Mouse (Mus musculus) forebrain, embryonic 10.5 days (tissue): ENCODE data around the gene Cdt1. TPM values are rescaled to one million over a fixed set of nuclear protein-coding genes. Genes with fewer than 3 reads are reported as not detected.
A peak's percentile ranks its signal among the peaks of the same experiment; 100 is the strongest.

Experiments used
- DNase-seq: peaks from one replicate; pipeline ENCODE4 v3.0.0-alpha.2; 2017; ENCODE audit warnings: low spot score; ENCODE audit errors: extremely low spot score
- H3K27ac ChIP-seq: fragments of 300-500 bp; sonication (generic); 2 replicates; pipeline ENCODE4 v1.5.1; 2016; ENCODE audit warnings: mild to moderate bottlenecking
- H3K27me3 ChIP-seq: fragments of 300-500 bp; sonication (generic); 2 replicates; pipeline ENCODE4 v1.6.1; 2016; ENCODE audit warnings: mild to moderate bottlenecking; ENCODE audit not compliant: poor library complexity, severe bottlenecking
- H3K36me3 ChIP-seq: fragments of 300-500 bp; sonication (generic); replicated peaks from 2 replicates; pipeline ENCODE4 v1.6.1; 2016; ENCODE audit warnings: mild to moderate bottlenecking, moderate library complexity
- H3K4me1 ChIP-seq: fragments of 300-500 bp; sonication (generic); 2 replicates; pipeline ENCODE4 v1.6.1; 2016
- H3K4me3 ChIP-seq: fragments of 300-500 bp; sonication (generic); 2 replicates; pipeline ENCODE4 v1.5.1; 2016; ENCODE audit warnings: mild to moderate bottlenecking, moderate library complexity
- H3K9me3 ChIP-seq: fragments of 300-500 bp; sonication (generic); 2 replicates; pipeline ENCODE4 v1.6.1; 2016; ENCODE audit warnings: mild to moderate bottlenecking, moderate library complexity
- WGBS: fragments of 180-500 bp; shearing (Covaris S2); methylation state at CpG from one replicate; pipeline ENCODE4 v1.1.7; 2016; 5-methylcytosine and 5-hydroxymethylcytosine counted together
- polyA plus RNA-seq: library from polyadenylated mRNA; unstranded; fragments of >200 nt; fragmentation: Nextera tagmentation; extraction: Ambion mirVana; gene quantifications from 2 replicates; pipeline ENCODE4 v1.2.1, GENCODE M21; 2016

Gene Cdt1
- 73.2 and 79.8 TPM in 2 replicates for polyA plus RNA-seq

DNA sequence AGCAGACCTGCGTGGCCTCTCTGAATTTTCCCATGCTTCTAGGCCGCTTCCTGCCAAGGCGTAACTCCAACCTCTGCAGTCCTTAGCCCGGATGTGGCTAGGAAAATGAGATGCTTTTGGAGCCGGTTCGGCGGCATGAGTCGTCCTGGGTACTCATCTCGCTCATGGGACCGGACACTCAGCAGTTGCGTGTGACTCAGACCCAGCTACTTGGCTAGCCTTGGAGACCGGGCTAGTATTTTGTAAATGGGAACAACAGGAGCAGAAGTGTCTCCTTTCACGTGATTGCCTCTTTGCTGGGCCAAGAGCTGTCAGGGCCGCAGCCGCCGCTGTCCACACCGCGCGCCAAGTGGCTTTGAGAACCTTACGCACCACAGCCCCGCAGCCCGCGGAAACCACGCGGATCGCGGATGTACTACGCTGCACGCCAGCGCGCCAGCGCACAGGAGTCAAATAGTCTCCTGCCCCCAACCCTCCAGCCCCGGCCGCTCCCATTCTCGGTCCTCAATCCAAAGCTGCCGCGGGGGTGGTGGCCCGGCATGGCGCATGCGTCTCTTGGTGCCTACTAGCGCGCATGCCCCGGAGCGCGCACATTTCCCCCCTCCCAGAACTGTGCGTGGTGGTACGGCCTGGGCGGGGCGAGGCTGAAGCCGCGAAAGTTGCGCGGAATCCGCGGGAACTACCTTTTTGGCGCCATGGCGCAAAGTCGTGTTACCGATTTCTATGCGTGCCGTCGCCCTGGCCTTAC is at the start of gene Cdt1:
Gene Cdt1, plus strand, starts transcription at position 655 of the 748 bp plus-strand sequence.
- H3K27ac ChIP-seq = peak within 1 kb of the TSS; percentile 99
- peaks cover 43% of the 10 kb centered on the region for H3K36me3 ChIP-seq
- 1% methylated on average over 62 of the region's 62 CpGs for WGBS
- H3K4me1 ChIP-seq = peaks cover 53% of the 10 kb centered on the region
- H3K9me3 ChIP-seq = peaks cover 7% of the 10 kb centered on the region; the same call in 1 of the 2 replicates
- H3K4me3 ChIP-seq = peak within 1 kb of the TSS; percentile 96
- no peaks in the 10 kb centered on the region for H3K27me3 ChIP-seq
- DNase-seq = peak; percentile 98

DNA sequence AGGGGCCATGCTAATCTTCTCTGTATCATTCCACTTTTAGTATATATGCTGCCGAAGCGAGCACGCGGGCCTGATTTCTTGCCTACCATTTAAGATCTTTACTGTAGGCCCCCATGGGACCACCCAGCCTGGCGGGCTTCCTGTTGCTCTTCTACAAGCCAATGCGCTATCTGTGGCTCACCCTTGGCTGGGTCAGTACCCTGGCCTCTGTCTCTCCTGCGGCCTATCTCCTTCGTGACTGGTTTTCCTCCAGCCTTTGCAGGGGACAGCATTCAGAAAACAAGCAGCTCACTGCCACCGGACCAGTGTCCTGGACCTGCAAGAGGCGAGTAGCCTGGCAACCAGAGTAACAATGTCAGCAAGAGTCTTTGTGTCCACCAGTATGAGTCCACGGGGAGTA is 47.2 kb upstream of the Cdt1 start:
- WGBS = 80% methylated on average over 11 of the region's 11 CpGs
- H3K27ac ChIP-seq = peak overlapping the region; percentile 65
- no peaks in the 10 kb centered on the region for H3K9me3 ChIP-seq
- H3K4me1 ChIP-seq = peaks cover 75% of the 10 kb centered on the region
- no peak overlapping the region for H3K4me3 ChIP-seq
- H3K36me3 ChIP-seq = no peaks in the 10 kb centered on the region
- no peak for DNase-seq
- H3K27me3 ChIP-seq = peaks cover 5% of the 10 kb centered on the region; the same call in 1 of the 2 replicates

DNA sequence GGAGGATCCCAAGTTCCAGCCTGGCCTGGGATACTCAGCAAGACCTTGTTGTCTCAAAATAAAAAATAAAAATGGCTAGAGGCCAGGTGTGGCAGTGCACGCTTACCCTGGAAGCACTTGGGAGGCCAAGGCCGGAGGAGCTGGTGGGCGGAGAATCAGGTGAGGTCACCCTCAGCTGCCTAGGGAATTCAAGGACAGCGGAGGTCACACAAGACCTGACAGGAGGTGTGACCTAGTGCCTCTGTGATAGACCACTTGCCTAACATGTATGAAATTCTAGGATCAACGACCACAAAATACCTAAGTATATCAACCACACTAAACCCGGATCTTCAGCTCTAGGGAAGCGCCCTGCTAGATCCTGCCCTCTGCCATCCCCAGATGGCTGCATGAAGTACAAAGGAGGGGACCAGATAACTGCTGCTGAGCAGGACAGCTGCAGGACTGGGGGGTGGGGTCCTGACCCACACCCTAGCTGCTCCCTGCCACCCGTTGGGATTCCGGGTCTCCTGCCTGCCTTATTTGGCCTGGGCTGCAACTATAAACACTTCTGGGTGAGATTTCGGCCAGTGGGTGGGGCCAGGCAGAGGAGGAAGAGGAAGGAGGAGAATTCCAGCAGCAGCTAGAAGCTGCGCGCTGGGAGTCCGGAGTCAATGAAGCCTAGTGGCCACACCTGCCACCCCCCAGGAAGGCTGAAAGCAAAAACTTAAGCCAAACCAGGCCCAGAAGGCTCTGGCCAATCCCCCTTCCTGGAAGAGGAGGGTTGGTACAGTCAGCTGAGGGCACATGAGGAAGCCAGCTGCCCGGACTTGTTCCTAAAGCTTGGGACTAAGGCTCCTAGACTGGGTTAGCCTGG is 44.8 kb upstream of the Cdt1 start:
- 0 out of 2 replicates have a peak, but pooled peaks cover 2% of the 10 kb centered on the region for H3K9me3 ChIP-seq
- 63% methylated on average over 14 of the region's 14 CpGs for WGBS
- peak overlapping the region; percentile 66 for H3K27ac ChIP-seq
- H3K27me3 ChIP-seq = peaks cover 5% of the 10 kb centered on the region; the same call in 1 of the 2 replicates
- no peak for DNase-seq
- peak overlapping the region; percentile 13; the same call in 1 of the 2 replicates for H3K4me3 ChIP-seq
- H3K4me1 ChIP-seq = peaks cover 75% of the 10 kb centered on the region
- H3K36me3 ChIP-seq = no peaks in the 10 kb centered on the region

DNA sequence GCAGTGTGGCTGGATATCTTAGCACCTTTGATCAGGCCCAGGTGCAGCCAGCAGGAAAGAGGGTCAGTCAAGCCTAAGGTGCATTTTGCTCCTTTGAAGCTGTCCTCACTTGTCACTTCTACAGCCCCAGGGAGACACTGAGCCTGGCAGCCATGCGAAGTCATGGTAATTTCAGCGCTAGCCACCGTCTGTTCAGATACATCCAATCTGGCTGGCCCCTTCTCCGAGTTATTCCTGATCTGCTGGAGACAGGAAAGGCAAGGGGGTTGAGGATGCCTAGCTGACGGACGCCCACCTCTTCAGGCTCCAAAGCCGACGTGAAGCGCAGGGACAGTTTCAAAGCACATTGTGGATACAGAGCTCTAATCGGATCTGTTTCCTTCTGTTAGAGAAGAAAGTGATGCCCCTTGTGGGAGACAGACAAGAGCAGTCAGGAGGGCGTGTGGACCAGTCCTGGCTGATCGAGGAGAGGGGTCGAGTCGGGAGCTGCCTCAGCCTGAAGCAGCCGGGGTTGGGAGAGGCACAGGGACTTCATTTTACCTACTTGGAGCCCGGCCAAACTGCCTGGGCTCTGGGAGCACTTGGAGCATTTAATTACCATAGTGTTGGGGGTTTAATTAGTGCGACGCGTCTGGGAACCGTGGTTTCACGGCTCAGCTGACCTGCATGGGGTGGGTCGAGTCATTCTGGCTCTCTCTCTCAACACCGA is 44.0 kb upstream of the Cdt1 start:
- Histone ChIP-seq H3K4me3 (peak overlapping the region; percentile 13; the same call in 1 of the 2 replicates), H3K4me1 (peaks cover 67% of the 10 kb centered on the region), H3K27me3 (peaks cover 5% of the 10 kb centered on the region; the same call in 1 of the 2 replicates), H3K36me3 (no peaks in the 10 kb centered on the region), H3K9me3 (0 out of 2 replicates have a peak, but pooled peaks cover 5% of the 10 kb centered on the region), H3K27ac (peak overlapping the region; percentile 66)
- no peak for DNase-seq
- WGBS = 31% methylated on average over 23 of the region's 23 CpGs

DNA sequence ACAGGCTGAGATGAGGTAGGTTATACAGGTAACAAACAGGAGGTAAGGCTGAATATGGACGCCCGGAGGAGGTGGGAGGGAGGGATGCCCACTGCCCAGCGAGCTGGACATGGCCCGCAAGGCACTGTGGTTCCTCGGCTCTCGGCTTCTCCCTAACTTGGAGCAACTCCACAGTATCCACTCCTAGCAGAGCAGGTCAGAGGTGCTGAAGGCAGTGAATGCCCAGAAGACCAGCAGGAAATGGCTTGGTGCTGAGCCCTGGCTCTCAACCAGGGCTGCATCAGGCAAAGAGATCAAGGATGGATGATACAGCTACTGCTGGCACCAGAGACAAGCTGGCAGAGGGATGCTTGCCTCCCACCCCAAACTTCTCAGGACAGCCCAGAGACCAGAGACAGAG is 43.3 kb upstream of the Cdt1 start:
- Histone ChIP-seq H3K9me3 (0 out of 2 replicates have a peak, but pooled peaks cover 5% of the 10 kb centered on the region), H3K36me3 (no peaks in the 10 kb centered on the region), H3K4me3 (no peak overlapping the region), H3K27ac (peak overlapping the region; percentile 66; the same call in 1 of the 2 replicates), H3K4me1 (peaks cover 65% of the 10 kb centered on the region), H3K27me3 (peaks cover 5% of the 10 kb centered on the region; the same call in 1 of the 2 replicates)
- WGBS = 86% methylated on average over 6 of the region's 6 CpGs
- DNase-seq = no peak

DNA sequence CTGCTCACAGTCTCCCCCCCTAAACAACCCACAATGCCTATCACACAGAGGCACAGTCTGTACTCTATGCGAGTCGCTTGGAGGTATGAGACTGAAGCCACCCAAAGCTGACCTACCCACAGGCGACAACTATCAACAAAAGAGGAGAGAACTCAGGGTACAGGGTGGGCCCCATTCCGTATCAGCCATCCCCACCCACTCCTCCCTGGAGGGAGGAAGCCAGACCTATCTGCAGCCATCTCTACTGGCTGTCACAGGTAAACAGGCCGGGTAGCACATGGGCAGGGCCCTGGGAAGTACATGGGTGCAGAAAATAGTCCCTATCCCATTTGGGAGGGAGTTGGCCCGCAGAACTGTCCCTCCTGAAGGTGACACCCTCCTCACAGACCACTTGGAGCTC is 42.8 kb upstream of the Cdt1 start:
- H3K36me3 ChIP-seq = no peaks in the 10 kb centered on the region
- H3K27ac ChIP-seq = peak overlapping the region; percentile 66
- 81% methylated on average over 6 of the region's 6 CpGs for WGBS
- no peak overlapping the region for H3K4me3 ChIP-seq
- peaks cover 5% of the 10 kb centered on the region; the same call in 1 of the 2 replicates for H3K27me3 ChIP-seq
- peaks cover 60% of the 10 kb centered on the region for H3K4me1 ChIP-seq
- H3K9me3 ChIP-seq = 0 out of 2 replicates have a peak, but pooled peaks cover 5% of the 10 kb centered on the region
- no peak for DNase-seq

DNA sequence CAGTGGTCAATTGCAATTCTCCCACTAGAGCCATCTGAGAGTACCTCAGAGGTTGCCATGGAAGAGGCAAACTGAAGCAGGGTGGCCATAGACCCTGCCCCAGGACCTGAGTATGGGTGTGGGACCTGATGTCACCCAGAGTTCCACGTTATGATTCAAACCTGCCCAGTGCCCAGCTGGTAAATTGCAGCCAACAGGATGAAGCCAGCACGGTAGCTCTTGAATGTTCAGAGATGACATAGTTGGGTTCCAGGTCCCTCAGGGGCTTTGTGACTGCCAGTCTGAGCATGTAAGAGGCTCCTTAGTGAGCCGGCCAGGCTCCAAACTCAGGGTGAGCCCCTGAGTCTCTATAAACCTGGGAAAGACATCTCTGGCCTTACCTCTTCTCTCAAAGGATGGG is 41.7 kb upstream of the Cdt1 start:
- WGBS = 77% methylated on average over 3 of the region's 3 CpGs
- H3K9me3 ChIP-seq = 0 out of 2 replicates have a peak, but pooled peaks cover 5% of the 10 kb centered on the region
- peaks cover 51% of the 10 kb centered on the region for H3K4me1 ChIP-seq
- peak overlapping the region; percentile 73 for H3K27ac ChIP-seq
- H3K4me3 ChIP-seq = no peak overlapping the region
- H3K27me3 ChIP-seq = peaks cover 5% of the 10 kb centered on the region; the same call in 1 of the 2 replicates
- no peaks in the 10 kb centered on the region for H3K36me3 ChIP-seq
- no peak for DNase-seq

DNA sequence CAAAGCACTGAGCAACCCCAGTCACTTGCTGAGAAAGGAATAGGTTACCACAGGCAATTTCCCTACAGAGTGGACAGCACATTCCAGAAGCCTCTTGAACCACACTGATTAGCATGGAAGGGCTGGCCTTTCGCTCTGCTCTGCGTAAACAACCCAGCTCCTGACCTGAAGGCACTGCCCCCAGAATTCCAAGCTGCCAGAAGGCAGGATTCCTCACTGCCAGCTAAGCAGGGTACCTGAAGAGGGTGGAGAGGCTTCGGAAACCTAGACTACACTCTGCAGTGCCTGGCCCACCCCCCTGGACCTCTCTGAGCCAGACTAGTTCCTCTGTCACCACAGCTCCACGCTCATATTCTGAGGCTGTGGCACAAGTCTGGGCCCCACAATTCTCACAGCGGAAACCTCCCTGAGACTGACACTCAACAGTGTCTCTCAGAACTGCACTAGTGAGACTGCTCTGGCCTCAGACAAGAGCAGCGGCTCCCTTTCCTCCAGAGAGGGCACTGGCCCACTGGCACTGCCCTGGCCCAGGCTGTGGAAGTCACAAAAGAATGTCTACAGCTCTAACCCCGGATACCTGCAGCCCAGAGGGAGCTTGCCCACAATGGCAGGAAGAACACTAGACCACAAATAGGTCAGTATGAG is 41.2 kb upstream of the Cdt1 start:
- Histone ChIP-seq H3K9me3 (0 out of 2 replicates have a peak, but pooled peaks cover 5% of the 10 kb centered on the region), H3K27ac (peak overlapping the region; percentile 73), H3K27me3 (peaks cover 5% of the 10 kb centered on the region; the same call in 1 of the 2 replicates), H3K4me1 (peaks cover 57% of the 10 kb centered on the region), H3K4me3 (no peak overlapping the region), H3K36me3 (no peaks in the 10 kb centered on the region)
- DNase-seq = no peak
- WGBS = 74% methylated on average over 7 of the region's 7 CpGs

DNA sequence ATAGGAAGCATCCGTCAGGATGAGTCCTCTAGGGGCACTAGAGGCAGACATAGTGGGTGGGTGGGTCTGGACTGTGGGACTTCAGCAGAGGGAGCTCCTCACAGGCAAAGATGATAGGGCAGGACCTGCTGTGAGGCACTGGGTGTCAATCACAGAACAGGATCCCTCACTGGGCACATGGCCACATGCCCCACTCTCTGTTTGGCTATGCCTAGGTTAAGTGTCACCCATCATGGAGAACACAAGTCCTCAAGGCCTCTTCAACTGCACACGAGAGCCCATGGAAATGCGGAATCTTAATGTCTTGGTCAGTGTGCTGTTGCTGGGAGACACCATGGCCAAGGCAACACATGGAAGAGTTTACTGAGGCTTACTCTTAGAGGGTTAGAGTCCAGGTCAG is 39.9 kb upstream of the Cdt1 start:
- H3K27me3 ChIP-seq = peaks cover 5% of the 10 kb centered on the region; the same call in 1 of the 2 replicates
- 89% methylated on average over 3 of the region's 3 CpGs for WGBS
- H3K36me3 ChIP-seq = no peaks in the 10 kb centered on the region
- H3K9me3 ChIP-seq = 0 out of 2 replicates have a peak, but pooled peaks cover 5% of the 10 kb centered on the region
- H3K4me3 ChIP-seq = no peak overlapping the region
- no peak for DNase-seq
- no peak overlapping the region for H3K27ac ChIP-seq
- H3K4me1 ChIP-seq = peaks cover 55% of the 10 kb centered on the region

DNA sequence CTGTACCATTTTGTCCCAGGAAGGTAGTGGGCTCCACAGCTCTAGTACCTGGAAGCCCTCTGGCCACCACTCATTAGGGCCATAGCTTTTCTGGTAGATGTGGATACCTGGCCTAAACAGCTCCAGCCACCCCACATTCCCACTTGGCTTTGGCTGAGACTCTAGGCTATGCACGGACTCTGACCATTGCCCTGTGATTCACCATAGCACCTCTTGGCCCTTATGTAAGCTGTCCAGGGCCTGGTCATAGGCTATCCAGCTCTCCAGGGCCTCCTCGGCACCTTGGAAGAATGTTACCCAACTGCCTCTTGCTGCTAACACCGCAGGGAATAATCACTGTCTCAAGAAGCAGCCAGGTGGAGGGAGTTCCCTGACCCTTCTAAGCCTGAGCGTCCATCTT is 38.7 kb upstream of the Cdt1 start:
- Histone ChIP-seq H3K4me3 (no peak overlapping the region), H3K27ac (no peak overlapping the region), H3K36me3 (no peaks in the 10 kb centered on the region), H3K27me3 (peaks cover 5% of the 10 kb centered on the region; the same call in 1 of the 2 replicates), H3K9me3 (0 out of 2 replicates have a peak, but pooled peaks cover 5% of the 10 kb centered on the region), H3K4me1 (peaks cover 42% of the 10 kb centered on the region)
- no peak for DNase-seq
- 92% methylated on average over 4 of the region's 4 CpGs for WGBS

DNA sequence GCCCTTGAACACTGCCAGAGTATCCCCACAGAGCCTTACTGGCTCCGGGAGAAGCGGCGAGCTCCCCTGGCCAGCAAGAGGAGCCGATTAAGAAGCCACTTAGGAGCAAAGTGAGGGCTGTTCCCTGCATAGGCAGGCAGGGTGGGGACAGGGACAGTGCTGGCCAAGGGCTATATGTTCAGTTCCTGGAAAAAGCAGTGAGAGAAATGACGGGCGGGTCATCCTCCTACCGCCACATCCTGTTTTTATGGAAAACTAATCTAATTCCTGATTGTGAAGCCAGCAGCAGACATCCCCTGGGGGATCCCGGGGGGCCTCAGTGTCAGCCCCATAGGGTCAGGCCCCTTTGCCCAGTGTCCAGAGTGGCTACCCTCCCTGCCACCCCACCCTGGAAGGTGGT is 36.5 kb upstream of the Cdt1 start:
- H3K27me3 ChIP-seq = no peaks in the 10 kb centered on the region
- 87% methylated on average over 8 of the region's 8 CpGs for WGBS
- H3K36me3 ChIP-seq = no peaks in the 10 kb centered on the region
- DNase-seq = no peak
- H3K9me3 ChIP-seq = 0 out of 2 replicates have a peak, but pooled peaks cover 5% of the 10 kb centered on the region
- no peak overlapping the region for H3K4me3 ChIP-seq
- peak overlapping the region; percentile 36; the same call in 1 of the 2 replicates for H3K27ac ChIP-seq
- peaks cover 21% of the 10 kb centered on the region for H3K4me1 ChIP-seq
